Mouse (Mus musculus): ENCODE results near the gene Lrpprc. TPM values are rescaled to one million over a fixed set of nuclear protein-coding genes. Genes with fewer than 3 reads are reported as not detected.

Gene Lrpprc
- polyA plus RNA-seq, 1 experiment from 2014 or later = 54.8 TPM

- no peak overlapping the region for H3K9ac ChIP-seq (replicated peaks; ENCODE audit: low read length)
- no peak for ATAC-seq (ENCODE audit: low FRiP score, low TSS enrichment)
- H3K4me1 ChIP-seq (ENCODE audit: insufficient read depth, low read length) = peaks cover 33% of the 10 kb centered on the region
- H3K4me2 ChIP-seq (replicated peaks; ENCODE audit: low read depth, low read length) = no peak overlapping the region
- H3K27me3 ChIP-seq (ENCODE audit: insufficient read depth, low read length) = no peaks in the 10 kb centered on the region
- H3K9me3 ChIP-seq (ENCODE audit: low read length) = no peaks in the 10 kb centered on the region
- no peak overlapping the region for H3K27ac ChIP-seq (ENCODE audit: low read length)
- H3K36me3 ChIP-seq (ENCODE audit: insufficient read depth, low read length) = peaks cover 22% of the 10 kb centered on the region; the same call in 1 of the 2 replicates
- no peak overlapping the region for H3K4me3 ChIP-seq (ENCODE audit: low read length)
- 41% methylated on average over 8 of the region's 8 CpGs for WGBS
Observed at GRCm38 (mm10) chr17:84749297-84749696, 41.3 kb downstream of the Lrpprc start.

- H3K4me3 ChIP-seq (ENCODE audit: low read length) = no peak overlapping the region
- peaks cover 22% of the 10 kb centered on the region; the same call in 1 of the 2 replicates for H3K36me3 ChIP-seq (ENCODE audit: insufficient read depth, low read length)
- H3K9ac ChIP-seq (replicated peaks; ENCODE audit: low read length) = no peak overlapping the region
- 94% methylated on average over 9 of the region's 9 CpGs for WGBS
- H3K4me2 ChIP-seq (replicated peaks; ENCODE audit: low read depth, low read length) = no peak overlapping the region
- ATAC-seq (ENCODE audit: low FRiP score, low TSS enrichment) = no peak
- H3K27me3 ChIP-seq (ENCODE audit: insufficient read depth, low read length) = no peaks in the 10 kb centered on the region
- no peak overlapping the region for H3K27ac ChIP-seq (ENCODE audit: low read length)
- no peaks in the 10 kb centered on the region for H3K9me3 ChIP-seq (ENCODE audit: low read length)
- peaks cover 31% of the 10 kb centered on the region for H3K4me1 ChIP-seq (ENCODE audit: insufficient read depth, low read length)
Observed at GRCm38 (mm10) chr17:84748152-84748682, 42.4 kb downstream of the Lrpprc start.

- no peak overlapping the region for H3K27ac ChIP-seq (ENCODE audit: low read length)
- H3K4me3 ChIP-seq (ENCODE audit: low read length) = no peak overlapping the region
- no peak overlapping the region for H3K9ac ChIP-seq (replicated peaks; ENCODE audit: low read length)
- WGBS = 75% methylated on average over 6 of the region's 6 CpGs
- no peaks in the 10 kb centered on the region for H3K9me3 ChIP-seq (ENCODE audit: low read length)
- no peak overlapping the region for H3K4me2 ChIP-seq (replicated peaks; ENCODE audit: low read depth, low read length)
- peaks cover 29% of the 10 kb centered on the region for H3K4me1 ChIP-seq (ENCODE audit: insufficient read depth, low read length)
- no peak for ATAC-seq (ENCODE audit: low FRiP score, low TSS enrichment)
- H3K36me3 ChIP-seq (ENCODE audit: insufficient read depth, low read length) = peaks cover 22% of the 10 kb centered on the region; the same call in 1 of the 2 replicates
- no peaks in the 10 kb centered on the region for H3K27me3 ChIP-seq (ENCODE audit: insufficient read depth, low read length)
Observed at GRCm38 (mm10) chr17:84747212-84747611, 43.4 kb downstream of the Lrpprc start.

GRCm38 (mm10) chr17:84745001-84745400, 45.6 kb downstream of the Lrpprc start:
- H3K27me3 ChIP-seq (ENCODE audit: insufficient read depth, low read length) = no peaks in the 10 kb centered on the region
- H3K4me1 ChIP-seq (ENCODE audit: insufficient read depth, low read length) = peaks cover 11% of the 10 kb centered on the region
- no peak overlapping the region for H3K4me3 ChIP-seq (ENCODE audit: low read length)
- H3K36me3 ChIP-seq (ENCODE audit: insufficient read depth, low read length) = peaks cover 12% of the 10 kb centered on the region; the same call in 1 of the 2 replicates
- ATAC-seq (ENCODE audit: low FRiP score, low TSS enrichment) = no peak
- 64% methylated on average over 9 of the region's 9 CpGs for WGBS
- H3K9me3 ChIP-seq (ENCODE audit: low read length) = no peaks in the 10 kb centered on the region
- H3K27ac ChIP-seq (ENCODE audit: low read length) = no peak overlapping the region
- no peak overlapping the region for H3K9ac ChIP-seq (replicated peaks; ENCODE audit: low read length)
- H3K4me2 ChIP-seq (replicated peaks; ENCODE audit: low read depth, low read length) = no peak overlapping the region

- H3K4me2 ChIP-seq (replicated peaks; ENCODE audit: low read depth, low read length) = no peak overlapping the region
- H3K27me3 ChIP-seq (ENCODE audit: insufficient read depth, low read length) = no peaks in the 10 kb centered on the region
- WGBS = 80% methylated on average over 4 of the region's 4 CpGs
- H3K9me3 ChIP-seq (ENCODE audit: low read length) = no peaks in the 10 kb centered on the region
- no peak for ATAC-seq (ENCODE audit: low FRiP score, low TSS enrichment)
- no peak overlapping the region for H3K4me3 ChIP-seq (ENCODE audit: low read length)
- H3K36me3 ChIP-seq (ENCODE audit: insufficient read depth, low read length) = peaks cover 12% of the 10 kb centered on the region; the same call in 1 of the 2 replicates
- peaks cover 5% of the 10 kb centered on the region; the same call in 1 of the 2 replicates for H3K4me1 ChIP-seq (ENCODE audit: insufficient read depth, low read length)
- H3K27ac ChIP-seq (ENCODE audit: low read length) = no peak overlapping the region
- H3K9ac ChIP-seq (replicated peaks; ENCODE audit: low read length) = no peak overlapping the region
Observed at GRCm38 (mm10) chr17:84744256-84744655, 46.3 kb downstream of the Lrpprc start.

GRCm38 (mm10) chr17:84738073-84738797, 52.4 kb downstream of the Lrpprc start:
- Histone ChIP-seq H3K36me3 (ENCODE audit: insufficient read depth, low read length) (peaks cover 12% of the 10 kb centered on the region; the same call in 1 of the 2 replicates), H3K27ac (ENCODE audit: low read length) (no peak overlapping the region), H3K4me2 (replicated peaks; ENCODE audit: low read depth, low read length) (no peak overlapping the region), H3K9ac (replicated peaks; ENCODE audit: low read length) (no peak overlapping the region), H3K4me3 (ENCODE audit: low read length) (no peak overlapping the region), H3K9me3 (ENCODE audit: low read length) (no peaks in the 10 kb centered on the region), H3K4me1 (ENCODE audit: insufficient read depth, low read length) (no peaks in the 10 kb centered on the region), H3K27me3 (ENCODE audit: insufficient read depth, low read length) (no peaks in the 10 kb centered on the region)
- 82% methylated on average over 9 of the region's 9 CpGs for WGBS
- no peak for ATAC-seq (ENCODE audit: low FRiP score, low TSS enrichment)

GRCm38 (mm10) chr17:84736719-84737118, 53.9 kb downstream of the Lrpprc start:
- Histone ChIP-seq H3K4me1 (ENCODE audit: insufficient read depth, low read length) (no peaks in the 10 kb centered on the region), H3K4me2 (replicated peaks; ENCODE audit: low read depth, low read length) (no peak overlapping the region), H3K4me3 (ENCODE audit: low read length) (no peak overlapping the region), H3K36me3 (ENCODE audit: insufficient read depth, low read length) (peaks cover 14% of the 10 kb centered on the region; the same call in 1 of the 2 replicates), H3K27ac (ENCODE audit: low read length) (no peak overlapping the region), H3K9me3 (ENCODE audit: low read length) (no peaks in the 10 kb centered on the region), H3K9ac (replicated peaks; ENCODE audit: low read length) (no peak overlapping the region), H3K27me3 (ENCODE audit: insufficient read depth, low read length) (no peaks in the 10 kb centered on the region)
- no peak for ATAC-seq (ENCODE audit: low FRiP score, low TSS enrichment)
- 52% methylated on average over 9 of the region's 9 CpGs for WGBS

GRCm38 (mm10) chr17:84732612-84733011, 58.0 kb downstream of the Lrpprc start:
- ATAC-seq (ENCODE audit: low FRiP score, low TSS enrichment) = no peak
- Histone ChIP-seq H3K4me2 (replicated peaks; ENCODE audit: low read depth, low read length) (no peak overlapping the region), H3K9ac (replicated peaks; ENCODE audit: low read length) (no peak overlapping the region), H3K36me3 (ENCODE audit: insufficient read depth, low read length) (peaks cover 18% of the 10 kb centered on the region; the same call in 1 of the 2 replicates), H3K27me3 (ENCODE audit: insufficient read depth, low read length) (no peaks in the 10 kb centered on the region), H3K4me1 (ENCODE audit: insufficient read depth, low read length) (no peaks in the 10 kb centered on the region), H3K27ac (ENCODE audit: low read length) (no peak overlapping the region), H3K9me3 (ENCODE audit: low read length) (no peaks in the 10 kb centered on the region), H3K4me3 (ENCODE audit: low read length) (no peak overlapping the region)
- 92% methylated on average over 8 of the region's 8 CpGs for WGBS

GRCm38 (mm10) chr17:84731361-84731760, 59.2 kb downstream of the Lrpprc start:
- H3K4me3 ChIP-seq (ENCODE audit: low read length) = no peak overlapping the region
- no peaks in the 10 kb centered on the region for H3K27me3 ChIP-seq (ENCODE audit: insufficient read depth, low read length)
- no peak overlapping the region for H3K27ac ChIP-seq (ENCODE audit: low read length)
- H3K36me3 ChIP-seq (ENCODE audit: insufficient read depth, low read length) = peaks cover 22% of the 10 kb centered on the region
- no peak overlapping the region for H3K9ac ChIP-seq (replicated peaks; ENCODE audit: low read length)
- ATAC-seq (ENCODE audit: low FRiP score, low TSS enrichment) = no peak
- WGBS = 81% methylated on average over 12 of the region's 12 CpGs
- no peaks in the 10 kb centered on the region for H3K4me1 ChIP-seq (ENCODE audit: insufficient read depth, low read length)
- H3K4me2 ChIP-seq (replicated peaks; ENCODE audit: low read depth, low read length) = no peak overlapping the region
- no peaks in the 10 kb centered on the region for H3K9me3 ChIP-seq (ENCODE audit: low read length)

GRCm38 (mm10) chr17:84729140-84729539, 61.4 kb downstream of the Lrpprc start:
- H3K9ac ChIP-seq (replicated peaks; ENCODE audit: low read length) = no peak overlapping the region
- no peak overlapping the region for H3K4me3 ChIP-seq (ENCODE audit: low read length)
- H3K4me2 ChIP-seq (replicated peaks; ENCODE audit: low read depth, low read length) = no peak overlapping the region
- no peaks in the 10 kb centered on the region for H3K9me3 ChIP-seq (ENCODE audit: low read length)
- 80% methylated on average over 5 of the region's 5 CpGs for WGBS
- no peaks in the 10 kb centered on the region for H3K27me3 ChIP-seq (ENCODE audit: insufficient read depth, low read length)
- no peak for ATAC-seq (ENCODE audit: low FRiP score, low TSS enrichment)
- H3K4me1 ChIP-seq (ENCODE audit: insufficient read depth, low read length) = peaks cover 1% of the 10 kb centered on the region; the same call in 1 of the 2 replicates
- H3K27ac ChIP-seq (ENCODE audit: low read length) = no peak overlapping the region
- peaks cover 33% of the 10 kb centered on the region for H3K36me3 ChIP-seq (ENCODE audit: insufficient read depth, low read length)
